Mouse (Mus musculus) myocyte (in vitro differentiated cells): ENCODE results near the gene Bahcc1.

Experiments
- CEBPB ChIP-seq: IDR thresholded peaks from 2 replicates; pipeline ENCODE4 v1.6.1; 2011; ENCODE audit warnings: mild to moderate bottlenecking, moderate library complexity; ENCODE audit not compliant: poor library complexity, insufficient read depth, severe bottlenecking
- E2F4 ChIP-seq: IDR thresholded peaks from one replicate; pipeline ENCODE4 v1.6.1; 2011; ENCODE audit warnings: mild to moderate bottlenecking, control low read depth, moderate library complexity; ENCODE audit not compliant: insufficient read depth
- MAX ChIP-seq: IDR thresholded peaks from one replicate; pipeline ENCODE4 v1.6.1; 2011; ENCODE audit warnings: low read depth, mild to moderate bottlenecking, control low read depth
- MYOD1 ChIP-seq, 3 experiments: IDR thresholded peaks; one replicate each; pipeline ENCODE4 v1.6.1; 2011; ENCODE audit warnings: control low read depth in 2 of 3, low read depth in 2 of 3, mild to moderate bottlenecking in 2 of 3, moderate library complexity in 1 of 3; ENCODE audit not compliant: insufficient read length in 2 of 3, control insufficient read depth in 1 of 3
- MYOG ChIP-seq, 3 experiments: IDR thresholded peaks; one replicate each; pipeline ENCODE4 v1.6.1; 2011; ENCODE audit warnings: control low read depth in 2 of 3, low read depth in 2 of 3, mild to moderate bottlenecking in 2 of 3; ENCODE audit not compliant: insufficient read length in 2 of 3, control insufficient read depth in 1 of 3, insufficient read depth in 1 of 3
- POLR2A ChIP-seq: IDR thresholded peaks from one replicate; pipeline ENCODE4 v1.6.1; 2011; ENCODE audit warnings: low read depth, mild to moderate bottlenecking, control low read depth, moderate library complexity; ENCODE audit not compliant: insufficient read length
- POLR2AphosphoS2 ChIP-seq: IDR thresholded peaks from one replicate; pipeline ENCODE4 v1.6.1; 2011; ENCODE audit warnings: low read depth, control low read depth; ENCODE audit not compliant: insufficient read length
- TCF12 ChIP-seq: IDR thresholded peaks from one replicate; pipeline ENCODE4 v1.6.1; 2011; ENCODE audit warnings: mild to moderate bottlenecking, control low read depth; ENCODE audit not compliant: poor library complexity, insufficient read depth, severe bottlenecking
- TCF3 ChIP-seq: IDR thresholded peaks from one replicate; pipeline ENCODE4 v1.6.1; 2011; ENCODE audit warnings: low read depth, control low read depth; ENCODE audit not compliant: insufficient read length
- USF1 ChIP-seq: IDR thresholded peaks from one replicate; pipeline ENCODE4 v1.6.1; 2011; ENCODE audit warnings: low read depth, mild to moderate bottlenecking, control low read depth, moderate library complexity

DNA sequence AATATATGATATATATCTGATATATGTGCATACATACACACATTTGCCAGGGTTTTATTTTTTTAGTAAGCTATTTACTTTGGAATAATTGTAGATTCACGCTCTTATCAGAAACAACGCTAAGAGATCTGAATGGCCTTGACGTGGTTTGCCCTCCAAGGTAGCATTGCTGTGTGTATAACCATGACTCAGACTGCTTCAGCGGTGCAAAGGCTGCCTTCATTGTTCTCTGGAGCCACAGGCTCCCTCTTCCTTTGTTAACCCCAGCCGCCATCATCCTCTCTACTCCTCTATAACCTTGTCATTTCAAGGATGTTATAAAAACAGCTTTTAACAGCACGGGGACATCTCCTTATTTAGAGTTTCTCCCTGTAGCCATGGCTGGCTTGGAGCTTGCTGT lies 32.1 kb upstream of the Bahcc1 start:
- TF ChIP-seq POLR2A: no peak
- no peak for TF ChIP-seq MAX
- no peak for TF ChIP-seq POLR2AphosphoS2
- TF ChIP-seq USF1: no peak
- no peak for TF ChIP-seq MYOG (IDR thresholded peaks at IDR 0.05; ENCODE audit: control insufficient read depth in 1 of 3, insufficient read depth in 1 of 3, insufficient read length in 2 of 3, low read depth in 2 of 3)
- TF ChIP-seq MYOD1 (IDR thresholded peaks at IDR 0.05; ENCODE audit: control insufficient read depth in 1 of 3, insufficient read length in 2 of 3, low read depth in 2 of 3): no peak
- TF ChIP-seq TCF3: no peak
- no peak for TF ChIP-seq TCF12
- TF ChIP-seq CEBPB: no peak
- no peak for TF ChIP-seq E2F4
